Mouse (Mus musculus) monocyte, adult 2 months (primary cell): ENCODE data around the gene Nfib.

ENCODE experiments used
- DNase-seq, 2 experiments: peaks; one replicate each; pipeline ENCODE4 v3.0.0; 2022; ENCODE audit warnings: low spot score in 2 of 2, low read depth in 1 of 2

Gene Nfib

GRCm38 (mm10) chr4:82371471-82371870, 334.1 kb downstream of the Nfib start:
- DNase-seq, result no peak

- no peak for DNase-seq
Measured at GRCm38 (mm10) chr4:82369011-82369776, 336.4 kb downstream of the Nfib start.

- no peak for DNase-seq
Measured at GRCm38 (mm10) chr4:82368091-82368775, 337.3 kb downstream of the Nfib start.

- no peak for DNase-seq
Measured at GRCm38 (mm10) chr4:82364696-82365385, 340.7 kb downstream of the Nfib start.

GRCm38 (mm10) chr4:82363951-82364350, 341.6 kb downstream of the Nfib start:
- DNase-seq, result no peak

GRCm38 (mm10) chr4:82362294-82362693, 343.3 kb downstream of the Nfib start:
- DNase-seq, result no peak

- no peak for DNase-seq
Measured at GRCm38 (mm10) chr4:82360081-82360511, 345.5 kb downstream of the Nfib start.

GRCm38 (mm10) chr4:82359110-82359509, 346.4 kb downstream of the Nfib start:
- DNase-seq, result no peak

GRCm38 (mm10) chr4:82349006-82349405, 356.5 kb downstream of the Nfib start:
- no peak for DNase-seq

- DNase-seq, result no peak
Measured at GRCm38 (mm10) chr4:82344787-82345186, 360.8 kb downstream of the Nfib start.

- DNase-seq, result no peak
Measured at GRCm38 (mm10) chr4:82344224-82344623, 361.3 kb downstream of the Nfib start.

- no peak for DNase-seq
Measured at GRCm38 (mm10) chr4:82338930-82339329, 366.6 kb downstream of the Nfib start.

- no peak for DNase-seq
Measured at GRCm38 (mm10) chr4:82338481-82338880, 367.1 kb downstream of the Nfib start.

GRCm38 (mm10) chr4:82336951-82337381, 368.6 kb downstream of the Nfib start:
- DNase-seq, result no peak

- no peak for DNase-seq
Measured at GRCm38 (mm10) chr4:82335266-82335865, 370.2 kb downstream of the Nfib start.

GRCm38 (mm10) chr4:82333413-82333812, 372.1 kb downstream of the Nfib start:
- DNase-seq, result no peak

- no peak for DNase-seq
Measured at GRCm38 (mm10) chr4:82330095-82330494, 375.5 kb downstream of the Nfib start.

GRCm38 (mm10) chr4:82326140-82326529, 379.4 kb downstream of the Nfib start:
- DNase-seq, result no peak

- no peak for DNase-seq
Measured at GRCm38 (mm10) chr4:82325409-82326139, 380.0 kb downstream of the Nfib start.

- no peak for DNase-seq
Measured at GRCm38 (mm10) chr4:82324977-82325376, 380.6 kb downstream of the Nfib start.

GRCm38 (mm10) chr4:82321008-82321407, 384.5 kb downstream of the Nfib start:
- no peak for DNase-seq
